8 mouse cellular contexts compared by ENCODE assay signal in the genomic region with DNA sequence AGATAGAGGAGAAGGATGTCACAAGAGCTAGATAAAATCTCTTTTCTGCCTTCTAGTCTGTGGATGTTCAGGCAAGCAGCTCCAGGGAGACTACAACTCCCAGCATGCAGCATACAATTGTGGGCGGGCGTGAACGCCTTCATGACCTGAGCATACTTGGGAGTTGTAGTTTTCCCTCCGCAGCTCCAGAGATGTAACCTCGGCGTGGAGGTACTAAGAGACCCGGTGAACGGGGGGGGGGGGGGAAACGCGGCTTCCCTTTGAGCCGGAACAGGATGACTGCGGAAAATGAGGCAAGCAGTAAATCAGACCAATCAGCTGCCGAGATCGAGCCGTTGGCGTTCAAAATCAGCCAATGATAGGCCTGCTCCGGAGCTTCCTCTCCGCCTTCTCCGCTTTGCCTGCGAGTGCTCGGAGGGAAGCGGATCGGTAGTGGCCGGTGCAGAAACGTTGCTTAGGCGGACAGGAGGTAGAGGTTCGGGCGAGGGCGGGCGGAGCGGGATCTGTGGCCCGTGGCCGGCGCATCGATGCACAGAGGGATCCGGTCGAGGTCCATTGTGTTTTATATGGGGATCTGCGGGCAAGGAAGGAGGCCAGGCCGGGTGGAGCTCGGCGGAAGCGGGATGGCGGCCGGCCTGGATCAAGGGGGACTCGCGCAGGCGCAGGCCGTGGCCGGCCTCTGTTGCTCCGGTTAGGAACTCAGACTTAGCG. TPM values are rescaled to one million over a fixed set of nuclear protein-coding genes. Genes with fewer than 3 reads are reported as not detected.
DNase-seq lines count a peak whose midpoint lies in the region; ATAC-seq and TF ChIP-seq lines count a peak whose summit lies in the region.

A gene (plus strand): TSS at position 237 of the 711 bp plus-strand sequence.

- peak; percentile 95 for DNase-seq in 3T3-L1 (ENCODE audit: low read depth, low spot score)
- DNase-seq in adrenal gland, postnatal 4 days (ENCODE audit: low spot score in 2 of 2), result peak; percentile 70 to 80
- peak; percentile 99 for DNase-seq in embryonic facial prominence, embryonic 14.5 days (ENCODE audit: low spot score)
- peak; percentile 90 to 94 for DNase-seq in heart, adult 2 months
- peak; percentile 94 to 95 for DNase-seq in kidney, adult 8-10 months
- peak; percentile 85 to 91 for DNase-seq in spleen, postnatal 10 days (ENCODE audit: low spot score in 2 of 2)

- intact Hi-C loops in heart, adult 2 months (cut with DNase I), result loop anchor here (2.0 to 5.0 kb wide), 3 partner anchors 148 to 693 kb away; a partner anchor contains a TSS

- TF ChIP-seq EP300 in heart, adult 2 months (IDR thresholded peaks at IDR 0.05; ENCODE audit: insufficient read depth, low read depth, low read length), result no peak

- no peak for TF ChIP-seq CTCF in heart, adult 2 months (IDR thresholded peaks at IDR 0.05)

- peak within 1 kb of the TSS; percentile 87 for H3K9ac ChIP-seq in embryonic facial prominence, embryonic 14.5 days (ENCODE audit: low read depth, low read length)
- peak within 1 kb of the TSS; percentile 89 for H3K9ac ChIP-seq in heart, adult 2 months (ENCODE audit: low read depth, low read length)
- peak within 1 kb of the TSS; percentile 89 for H3K9ac ChIP-seq in limb, embryonic 13.5 days
- peak within 1 kb of the TSS; percentile 94 for H3K9ac ChIP-seq in midbrain, embryonic 16.5 days (ENCODE audit: low read depth, low read length)

- H3K4me1 ChIP-seq in embryonic facial prominence, embryonic 14.5 days (ENCODE audit: control insufficient read depth, insufficient read depth, low read length), result peaks cover 13% of the 10 kb centered on the region
- peaks cover 4% of the 10 kb centered on the region for H3K4me1 ChIP-seq in heart, adult 2 months (ENCODE audit: control insufficient read depth, insufficient read depth, low read length)
- H3K4me1 ChIP-seq in limb, embryonic 13.5 days, result peaks cover 41% of the 10 kb centered on the region
- H3K4me1 ChIP-seq in midbrain, embryonic 16.5 days (ENCODE audit: control insufficient read depth, insufficient read depth, low read length), result peaks cover 16% of the 10 kb centered on the region

- ATAC-seq in embryonic facial prominence, embryonic 14.5 days (ENCODE audit: low read depth), result peak; percentile 94
- peak; percentile 96 for ATAC-seq in limb, embryonic 13.5 days (ENCODE audit: low FRiP score, low read depth)
- peak; percentile 97 for ATAC-seq in midbrain, embryonic 16.5 days

- H3K9me3 ChIP-seq in embryonic facial prominence, embryonic 14.5 days (ENCODE audit: control insufficient read depth, low read length), result no peaks in the 10 kb centered on the region
- no peaks in the 10 kb centered on the region for H3K9me3 ChIP-seq in limb, embryonic 13.5 days
- H3K9me3 ChIP-seq in midbrain, embryonic 16.5 days (replicated peaks; ENCODE audit: control insufficient read depth, low read length, poor library complexity, severe bottlenecking), result no peaks in the 10 kb centered on the region

- peak within 1 kb of the TSS; percentile 91 for H3K27ac ChIP-seq in embryonic facial prominence, embryonic 14.5 days (replicated peaks; ENCODE audit: low read depth, low read length)
- H3K27ac ChIP-seq in heart, adult 2 months, result peak within 1 kb of the TSS; percentile 98
- H3K27ac ChIP-seq in limb, embryonic 13.5 days, result peak within 1 kb of the TSS; percentile 87; the same call in 1 of the 2 replicates
- peak within 1 kb of the TSS; percentile 94 for H3K27ac ChIP-seq in midbrain, embryonic 16.5 days (ENCODE audit: low read length)

- H3K4me3 ChIP-seq in embryonic facial prominence, embryonic 14.5 days (ENCODE audit: low read depth, low read length), result peak within 1 kb of the TSS; percentile 84
- peak within 1 kb of the TSS; percentile 91 for H3K4me3 ChIP-seq in heart, adult 2 months
- H3K4me3 ChIP-seq in limb, embryonic 13.5 days, result peak within 1 kb of the TSS; percentile 80
- H3K4me3 ChIP-seq in midbrain, embryonic 16.5 days (ENCODE audit: low read depth, low read length), result peak within 1 kb of the TSS; percentile 83

- peak within 1 kb of the TSS; percentile 83 for H3K4me2 ChIP-seq in embryonic facial prominence, embryonic 14.5 days (ENCODE audit: low read depth, low read length)
- H3K4me2 ChIP-seq in limb, embryonic 13.5 days (replicated peaks), result peak within 1 kb of the TSS; percentile 82
- H3K4me2 ChIP-seq in midbrain, embryonic 16.5 days (ENCODE audit: low read length), result peak within 1 kb of the TSS; percentile 89

- H3K27me3 ChIP-seq in embryonic facial prominence, embryonic 14.5 days (replicated peaks; ENCODE audit: control insufficient read depth, insufficient read depth, low read length), result peaks cover 45% of the 10 kb centered on the region
- peaks cover 16% of the 10 kb centered on the region for H3K27me3 ChIP-seq in heart, adult 2 months (ENCODE audit: control insufficient read depth, insufficient read depth, low read length)
- peaks cover 44% of the 10 kb centered on the region for H3K27me3 ChIP-seq in limb, embryonic 13.5 days
- H3K27me3 ChIP-seq in midbrain, embryonic 16.5 days (ENCODE audit: control insufficient read depth, insufficient read depth, low read depth, low read length), result peaks cover 15% of the 10 kb centered on the region

- peaks cover 3% of the 10 kb centered on the region; the same call in 1 of the 2 replicates for H3K79me2 ChIP-seq in heart, adult 2 months (replicated peaks; ENCODE audit: control insufficient read depth, insufficient read depth, low read length)

- 0% methylated on average over 25 of the region's 51 CpGs for WGBS in embryonic facial prominence, embryonic 14.5 days
- WGBS in heart, adult 2 months, result under 1% methylated on average over 47 of the region's 51 CpGs
- WGBS in limb, embryonic 13.5 days, result under 1% methylated on average over 46 of the region's 51 CpGs
- 0% methylated on average over 46 of the region's 51 CpGs for WGBS in midbrain, embryonic 16.5 days

- H3K36me3 ChIP-seq in embryonic facial prominence, embryonic 14.5 days (ENCODE audit: control insufficient read depth, insufficient read depth, low read length), result peaks cover 31% of the 10 kb centered on the region
- H3K36me3 ChIP-seq in heart, adult 2 months (ENCODE audit: control insufficient read depth, insufficient read depth, low read length), result peaks cover 8% of the 10 kb centered on the region
- H3K36me3 ChIP-seq in limb, embryonic 13.5 days, result peaks cover 30% of the 10 kb centered on the region
- H3K36me3 ChIP-seq in midbrain, embryonic 16.5 days (ENCODE audit: control insufficient read depth, insufficient read depth, low read length), result peaks cover 10% of the 10 kb centered on the region; the same call in 1 of the 2 replicates

- TF ChIP-seq POLR2A in heart, adult 2 months (IDR thresholded peaks at IDR 0.05; ENCODE audit: insufficient read depth, low read depth, low read length), result peak; percentile 95

RNA-seq across cellular contexts. Expression of the gene that starts here (rescaled TPM):
- 10 to 100 TPM; 85.6 to 86.3 TPM for total RNA-seq in adrenal gland, postnatal 4 days (2021)
- 157 and 183 TPM in 2 replicates for polyA plus RNA-seq in embryonic facial prominence, embryonic 14.5 days (2014; fragmentation: Nextera tagmentation; extraction: Ambion mirVana)
- 10 to 100 TPM; 25.0 to 29.8 TPM for total RNA-seq in heart, adult 2 months (2021)
- polyA plus RNA-seq in heart, adult 2 months (2012; rRNA removed), result 34.5 and 57.8 TPM in 2 replicates
- polyA plus RNA-seq in limb, embryonic 13.5 days (2015; fragmentation: Nextera tagmentation; extraction: Ambion mirVana), result 226 and 233 TPM in 2 replicates
- 146 and 160 TPM in 2 replicates for polyA plus RNA-seq in midbrain, embryonic 16.5 days (2015; fragmentation: Nextera tagmentation; extraction: Ambion mirVana)

Comparison
In these comparisons a context has a peak if more than half of its experiments do, and no peak if none do; other contexts are left out.
1. Peak in every context shown above with its lines: DNase-seq, ATAC-seq, H3K4me3 ChIP-seq and H3K27ac ChIP-seq.